Mouse (Mus musculus): ENCODE data around the gene Gnb2.

- TF ChIP-seq CTCF (IDR thresholded peaks at IDR 0.05; ENCODE audit: low read depth) (no peak), EP300 (IDR thresholded peaks at IDR 0.05; ENCODE audit: low read depth) (no peak)
These were observed 18.5 kb downstream of the Gnb2 start for GRCm38 (mm10) chr5:137514811-137515210.

Data from liver, postnatal 0 days (tissue).